Mouse (Mus musculus): Measurements from ENCODE around the gene Mpl.
A peak's percentile ranks its signal among the peaks of the same experiment; 100 is the strongest.

Mpl gene

DNA sequence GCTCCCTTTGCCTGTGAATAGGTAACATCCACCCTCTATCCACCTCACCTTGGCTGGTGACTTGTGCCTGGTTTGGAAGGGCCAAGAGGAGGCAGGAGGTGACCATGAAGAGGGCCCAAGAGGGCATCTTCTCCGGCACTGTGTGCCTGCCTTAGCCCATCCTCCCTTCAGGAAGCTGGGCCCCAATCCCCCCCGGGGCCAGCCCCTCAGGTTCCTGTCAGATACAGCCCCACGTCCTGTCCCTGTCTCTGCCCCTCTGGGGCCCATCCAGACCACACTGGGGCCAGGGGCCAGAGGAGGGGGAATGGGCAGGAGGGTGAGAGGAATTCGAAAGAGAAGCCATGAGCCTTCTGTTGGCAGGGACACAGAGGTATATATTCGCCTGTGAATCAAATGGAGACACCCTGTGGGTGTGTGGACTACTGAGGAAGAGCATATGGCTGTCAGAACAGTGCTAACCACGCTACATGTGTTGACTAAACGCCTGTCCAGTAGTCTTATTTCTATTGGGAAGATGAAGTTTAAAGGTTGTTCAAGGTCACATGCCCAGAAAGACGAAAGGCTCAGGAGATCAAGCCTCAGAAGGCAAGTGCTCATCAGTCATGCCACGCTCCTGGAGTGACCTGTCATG is at the start of gene Mpl:
TSS of gene Mpl (minus strand) at position 169 of the 631 bp plus-strand sequence.
- DNase-seq (ENCODE audit: low read depth, low spot score), result no peak

DNA sequence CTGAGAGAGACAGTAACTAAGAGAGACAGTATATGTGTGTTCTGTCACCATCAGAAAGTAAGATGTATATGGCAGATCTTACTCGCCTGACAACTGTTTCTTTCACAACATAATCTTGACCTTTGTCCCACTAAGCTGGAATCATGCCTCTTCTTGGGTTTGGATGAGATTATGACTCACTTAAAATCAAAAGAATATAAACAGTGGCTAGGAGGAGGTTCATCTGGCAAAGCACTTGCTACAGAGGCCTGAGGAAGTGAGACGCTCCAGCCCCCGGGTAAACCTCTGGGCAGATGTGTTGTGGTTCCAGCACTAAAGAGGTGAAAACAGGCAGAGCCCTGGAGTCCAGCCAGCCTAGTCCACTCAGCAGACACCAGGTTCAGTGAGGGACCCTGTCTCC is 48.2 kb upstream of the Mpl start:
- no peak for DNase-seq (ENCODE audit: low read depth, low spot score)

DNA sequence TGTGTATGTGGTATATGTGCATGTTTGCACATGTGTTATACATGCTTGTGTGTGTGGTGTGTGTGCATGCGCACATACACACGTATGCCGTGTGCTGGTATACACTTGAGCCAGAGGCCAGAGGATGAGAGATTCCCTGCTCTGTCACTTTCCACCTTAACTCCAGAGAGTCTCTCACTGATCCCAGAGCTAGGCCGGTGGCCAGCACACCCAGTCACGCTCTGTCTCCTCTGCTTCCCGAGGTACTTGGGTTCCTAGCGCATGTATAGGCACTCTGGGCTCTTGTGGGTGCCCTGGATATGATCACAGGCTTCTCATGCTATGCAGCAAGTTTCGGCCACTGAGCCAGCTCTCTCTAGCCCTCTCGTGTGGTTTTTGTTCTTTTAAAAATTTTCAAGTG is 43.5 kb upstream of the Mpl start:
- DNase-seq (ENCODE audit: low read depth, low spot score), result no peak

DNA sequence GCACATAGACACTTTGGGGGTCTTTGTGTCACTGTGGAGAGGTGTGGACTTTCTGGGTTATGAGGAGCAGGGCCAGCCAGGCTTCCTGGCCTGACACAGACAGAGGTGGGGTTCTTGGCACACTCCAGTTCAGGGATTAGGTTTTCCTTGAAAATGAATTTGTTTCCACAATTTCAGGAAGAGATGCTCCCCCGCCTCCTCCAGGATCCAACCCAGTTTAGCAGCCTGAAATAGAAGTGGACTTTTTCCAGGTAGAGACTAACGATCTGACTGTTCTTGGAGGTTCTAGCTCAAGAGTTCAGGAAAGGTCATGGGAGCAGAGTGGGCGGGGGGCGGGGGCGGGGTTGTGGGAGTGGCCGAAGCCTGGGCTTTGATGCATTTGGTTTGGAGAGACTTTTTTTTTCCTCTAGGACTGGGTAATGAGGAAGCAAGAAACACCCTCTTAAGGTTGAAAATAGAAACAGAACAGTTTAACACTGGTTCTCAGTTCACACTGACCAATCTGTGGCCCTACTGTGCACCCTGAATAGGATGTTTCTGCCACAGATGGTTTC is 42.9 kb upstream of the Mpl start:
- no peak for DNase-seq (ENCODE audit: low read depth, low spot score)

DNA sequence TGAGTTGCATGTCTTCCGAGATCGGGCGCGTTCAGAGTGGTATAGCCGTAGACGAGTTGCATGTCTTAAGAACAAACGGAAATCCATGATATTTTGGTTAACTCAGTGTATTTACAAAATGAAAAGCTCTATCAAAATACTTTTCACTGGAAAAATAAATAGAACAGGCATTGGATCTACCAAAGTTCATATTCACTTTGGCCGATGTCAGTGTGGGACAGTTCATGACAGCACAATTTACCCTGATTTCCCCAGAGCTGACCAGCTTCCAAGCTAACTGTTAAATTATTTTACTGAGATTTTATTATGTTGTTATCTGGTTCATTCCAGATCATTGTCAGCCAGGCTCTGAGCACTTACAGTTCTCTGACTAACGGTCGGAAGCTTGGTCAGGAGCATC is 33.1 kb upstream of the Mpl start:
- no peak for DNase-seq (ENCODE audit: low read depth, low spot score)

DNA sequence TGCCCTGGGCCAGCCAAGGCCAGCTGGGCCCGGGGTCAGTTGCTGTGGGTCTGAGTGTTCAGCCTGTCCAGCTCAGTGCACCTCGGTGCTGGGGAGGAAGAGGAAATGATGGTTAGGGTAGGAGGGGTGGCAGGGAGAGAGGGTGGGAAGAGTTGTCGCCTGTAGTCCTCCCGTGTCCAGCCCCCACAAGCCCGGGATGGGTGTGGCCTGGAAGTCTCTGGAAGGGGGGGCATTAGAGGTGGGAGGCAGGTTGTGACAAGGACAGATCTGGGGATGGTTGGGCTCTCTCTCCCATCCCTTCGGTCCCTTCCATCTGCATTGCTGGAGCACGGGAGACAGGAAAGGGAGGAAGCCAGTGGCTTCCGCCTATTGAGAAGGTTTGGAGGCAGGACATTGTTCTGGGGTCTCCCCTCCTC is 32.4 kb upstream of the Mpl start, which contains the start of gene Tie1:
TSS of gene Tie1 (minus strand) at position 345 of the 416 bp plus-strand sequence.
- DNase-seq (ENCODE audit: low read depth, low spot score), result no peak

DNA sequence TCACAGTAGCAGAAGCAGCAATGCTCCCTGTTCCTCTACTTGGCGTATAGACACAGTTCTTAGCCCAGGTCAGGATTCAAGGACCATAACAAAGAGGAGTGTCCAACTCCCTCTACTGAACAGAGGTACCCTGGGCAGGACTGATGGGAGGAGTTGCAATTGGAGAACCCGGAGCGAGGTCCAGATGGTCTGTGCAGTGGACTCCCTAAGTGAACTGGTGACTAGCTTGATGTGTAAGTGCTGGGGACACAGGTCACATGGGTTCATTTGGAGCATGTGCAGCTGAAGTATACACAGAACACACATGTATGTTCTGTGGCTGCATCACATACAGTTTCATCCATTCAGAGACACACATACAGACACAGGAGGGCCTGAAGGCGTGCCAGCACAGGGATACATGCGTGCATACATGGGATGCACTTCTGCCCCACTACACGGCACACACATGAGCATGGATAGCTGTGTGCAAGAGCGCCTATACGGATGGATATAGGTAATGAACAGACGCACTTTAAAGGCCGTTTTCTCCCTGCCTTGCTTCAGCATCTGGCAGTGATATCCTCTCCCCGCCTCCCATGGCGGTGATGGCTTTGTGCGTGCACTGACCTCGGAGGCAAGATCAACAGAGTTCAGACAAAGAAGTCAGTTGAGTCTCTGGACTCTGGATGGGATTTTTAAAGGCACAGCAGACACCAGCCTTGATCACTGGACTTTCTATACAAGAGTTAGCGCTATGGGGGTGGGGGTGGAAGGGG is 19.6 kb upstream of the Mpl start:
- DNase-seq (ENCODE audit: low read depth, low spot score), result no peak

DNA sequence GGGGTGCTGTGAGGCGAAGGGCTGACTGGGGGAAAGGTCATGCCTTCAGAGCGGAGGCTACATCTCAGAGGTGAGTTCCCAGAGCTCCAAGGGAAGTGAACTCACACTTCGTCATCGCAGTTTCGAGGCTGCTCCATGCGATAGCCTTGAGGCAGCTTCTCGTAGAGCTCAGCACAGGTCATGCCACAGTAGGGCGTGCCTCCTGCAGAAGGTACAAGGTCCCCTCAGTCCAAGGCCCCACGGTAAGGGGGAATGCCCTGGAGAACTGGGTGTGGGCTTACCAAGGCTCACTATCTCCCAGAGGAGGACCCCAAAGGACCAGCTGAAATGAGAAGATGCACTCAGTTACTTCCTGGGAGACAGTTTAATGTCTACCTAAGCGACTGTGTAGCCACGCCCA is 15.4 kb upstream of the Mpl start:
- DNase-seq (ENCODE audit: low read depth, low spot score), result no peak

DNA sequence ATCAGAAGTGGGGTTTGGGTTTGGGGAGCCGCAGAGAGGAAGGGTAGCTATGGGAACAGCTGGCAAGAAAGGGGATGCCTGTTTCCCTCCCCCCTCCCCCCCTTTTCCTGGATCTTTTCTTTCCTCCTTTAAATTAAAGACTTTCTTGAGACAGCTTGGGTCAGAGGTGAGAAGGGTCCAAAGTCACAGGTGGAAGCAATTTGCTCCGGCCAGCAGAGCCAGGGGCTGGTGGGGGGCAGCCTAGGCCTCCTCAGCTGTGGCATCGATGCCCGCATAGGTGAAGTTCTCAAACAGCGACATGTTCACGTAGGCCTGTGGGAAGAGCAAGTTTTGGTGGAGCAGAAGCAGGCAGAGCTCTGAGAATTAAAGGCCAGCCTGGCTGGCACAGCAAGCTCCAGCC is 14.0 kb upstream of the Mpl start:
- DNase-seq (ENCODE audit: low read depth, low spot score), result no peak

DNA sequence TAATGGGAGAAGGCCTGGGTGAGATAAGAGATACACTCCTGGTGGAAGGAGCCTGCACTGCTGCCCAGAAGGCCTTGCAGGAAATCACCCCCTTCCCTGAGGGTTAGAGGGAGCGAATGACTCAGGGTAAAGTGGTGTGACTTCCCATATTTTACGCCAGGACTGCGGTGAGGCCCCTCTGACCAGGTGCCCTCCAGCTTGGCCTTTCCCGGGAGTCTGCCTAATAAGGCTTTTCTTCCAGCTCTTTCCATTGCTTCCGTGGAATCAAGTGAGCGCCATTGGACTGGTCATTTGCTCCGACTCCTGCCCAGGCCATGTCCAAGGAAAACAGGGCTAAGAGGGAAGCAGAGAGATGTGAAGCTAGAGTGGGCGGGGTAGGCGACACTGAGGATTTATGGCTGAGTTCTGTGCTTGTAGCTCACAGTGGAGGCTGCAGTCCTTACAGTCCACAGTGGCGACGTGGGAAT is 8.4 kb upstream of the Mpl start:
- DNase-seq (ENCODE audit: low read depth, low spot score), result no peak

DNA sequence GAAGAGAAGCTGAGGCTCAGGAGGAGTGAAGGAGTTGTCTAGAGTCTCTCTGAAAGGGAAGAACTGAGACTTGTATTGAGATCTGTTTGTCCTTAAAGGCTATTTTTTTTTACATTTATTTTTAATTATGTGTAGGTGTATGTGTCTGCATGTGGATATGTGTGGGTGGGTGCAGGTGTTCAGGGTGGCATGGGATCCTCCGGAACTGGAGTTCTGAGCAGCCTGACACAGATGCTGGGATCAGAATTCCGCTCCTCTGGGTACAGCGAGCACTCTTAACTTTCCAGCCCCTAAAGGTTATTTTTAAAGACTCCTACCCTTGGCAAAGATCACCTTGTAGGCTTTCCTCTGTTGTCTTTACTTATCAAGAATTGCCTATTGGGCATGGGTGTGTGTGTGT is 7.6 kb upstream of the Mpl start:
- no peak for DNase-seq (ENCODE audit: low read depth, low spot score)

DNA sequence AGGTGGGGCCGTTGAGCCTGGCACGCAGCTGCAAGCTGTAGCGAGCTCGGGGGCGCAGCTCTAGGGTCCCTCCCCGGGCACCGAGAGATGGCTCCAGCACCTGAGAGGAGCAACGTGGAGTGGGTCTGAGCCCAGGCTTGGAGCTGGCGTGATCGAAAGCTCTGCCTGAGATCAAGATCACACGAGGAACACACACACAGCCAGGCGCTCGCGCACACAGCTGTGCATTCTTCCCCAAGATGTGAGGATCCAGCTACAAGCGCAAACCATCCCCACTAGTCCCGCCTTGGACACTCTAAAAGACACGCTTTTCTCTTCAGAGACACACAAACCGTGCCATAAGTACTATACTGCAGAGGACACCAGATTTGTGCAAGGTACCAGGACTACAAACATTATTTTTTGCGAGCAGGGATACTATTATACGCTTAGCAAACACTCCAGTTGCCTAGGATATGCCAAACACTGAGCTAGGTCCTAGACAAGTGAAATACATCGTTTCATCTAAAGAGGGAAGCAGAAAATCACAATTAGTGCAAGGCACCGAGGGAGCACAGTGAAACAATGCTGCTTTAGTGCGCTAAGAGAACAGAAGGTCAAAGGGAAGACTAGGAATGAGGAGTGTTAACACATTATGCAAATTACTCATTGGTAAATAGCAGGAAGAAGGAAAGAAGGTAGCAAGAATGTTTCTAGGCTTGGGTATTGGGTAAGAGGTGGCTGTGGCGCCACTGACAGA is 10.7 kb downstream of the Mpl start:
- no peak for DNase-seq (ENCODE audit: low read depth, low spot score)

DNA sequence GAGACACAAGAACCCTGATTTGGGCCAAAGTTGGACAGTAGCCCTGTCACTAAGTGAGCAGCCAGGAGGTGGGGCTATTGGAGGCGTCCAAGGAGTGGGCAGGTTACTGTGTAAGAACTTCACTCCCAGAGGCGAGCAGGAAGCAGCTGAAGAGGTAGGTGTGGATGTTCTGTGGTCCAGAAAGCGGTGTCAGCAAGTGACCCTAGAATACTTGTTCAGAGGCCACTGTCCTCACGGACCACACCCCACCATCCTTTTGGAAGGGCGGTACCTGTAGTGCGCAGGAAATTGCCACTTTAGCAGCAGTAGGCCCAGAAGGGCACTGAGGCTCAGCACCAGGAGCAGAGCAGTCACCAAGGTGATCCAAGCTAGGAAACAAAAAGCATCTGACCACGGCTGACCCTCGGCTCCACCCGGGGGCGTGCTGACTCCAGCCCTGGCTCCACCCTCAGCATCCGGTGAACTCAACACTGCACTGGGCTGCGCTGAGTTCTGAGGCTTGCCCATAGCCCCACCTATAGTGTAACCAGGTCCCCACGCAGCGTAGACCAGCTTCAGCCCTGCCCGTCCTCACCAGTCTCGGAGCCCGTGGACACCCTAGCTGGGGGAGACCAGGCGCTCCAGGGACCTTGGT is 11.4 kb downstream of the Mpl start:
- DNase-seq (ENCODE audit: low read depth, low spot score), result no peak

DNA sequence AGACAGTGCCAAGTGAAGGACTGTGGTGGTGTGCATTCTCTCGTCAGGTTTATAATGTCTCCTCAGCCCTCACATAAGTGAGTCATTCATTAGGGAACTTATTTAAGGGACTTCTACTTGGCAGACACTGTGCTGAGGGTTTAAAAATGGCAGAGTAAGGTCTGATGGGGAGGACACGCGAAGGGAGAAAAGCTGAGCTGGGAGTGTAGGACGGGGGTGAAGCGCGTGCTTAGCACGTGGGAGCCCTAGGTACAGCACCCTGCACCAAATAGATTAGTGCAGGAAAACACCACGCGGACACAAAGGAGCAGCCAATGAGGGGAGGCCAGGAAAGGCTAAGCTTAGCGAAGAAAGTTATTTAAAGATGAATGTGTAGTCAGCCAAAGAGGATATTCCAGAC is 12.2 kb downstream of the Mpl start:
- DNase-seq (ENCODE audit: low read depth, low spot score), result no peak

DNA sequence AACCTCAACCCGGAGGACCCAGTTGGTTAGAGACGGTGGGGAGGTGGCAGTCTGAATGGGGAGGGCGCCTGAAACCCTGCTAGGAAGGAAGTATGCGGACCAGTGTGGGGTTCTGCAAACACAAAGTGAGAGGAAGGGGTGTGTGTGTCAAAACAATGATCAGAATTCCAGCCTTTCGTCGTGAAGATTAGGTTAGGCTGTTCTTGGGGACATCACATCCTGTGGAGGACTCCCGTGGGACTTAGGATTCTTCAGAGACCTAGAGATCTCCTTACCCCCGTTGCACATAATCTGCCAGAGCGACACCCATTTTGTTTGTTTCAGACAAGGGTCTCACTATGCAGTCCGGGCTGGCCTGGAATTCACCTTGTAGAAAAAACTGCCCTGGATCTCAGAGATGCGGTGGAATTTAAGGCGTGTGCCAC is 19.5 kb downstream of the Mpl start:
- no peak for DNase-seq (ENCODE audit: low read depth, low spot score)

DNA sequence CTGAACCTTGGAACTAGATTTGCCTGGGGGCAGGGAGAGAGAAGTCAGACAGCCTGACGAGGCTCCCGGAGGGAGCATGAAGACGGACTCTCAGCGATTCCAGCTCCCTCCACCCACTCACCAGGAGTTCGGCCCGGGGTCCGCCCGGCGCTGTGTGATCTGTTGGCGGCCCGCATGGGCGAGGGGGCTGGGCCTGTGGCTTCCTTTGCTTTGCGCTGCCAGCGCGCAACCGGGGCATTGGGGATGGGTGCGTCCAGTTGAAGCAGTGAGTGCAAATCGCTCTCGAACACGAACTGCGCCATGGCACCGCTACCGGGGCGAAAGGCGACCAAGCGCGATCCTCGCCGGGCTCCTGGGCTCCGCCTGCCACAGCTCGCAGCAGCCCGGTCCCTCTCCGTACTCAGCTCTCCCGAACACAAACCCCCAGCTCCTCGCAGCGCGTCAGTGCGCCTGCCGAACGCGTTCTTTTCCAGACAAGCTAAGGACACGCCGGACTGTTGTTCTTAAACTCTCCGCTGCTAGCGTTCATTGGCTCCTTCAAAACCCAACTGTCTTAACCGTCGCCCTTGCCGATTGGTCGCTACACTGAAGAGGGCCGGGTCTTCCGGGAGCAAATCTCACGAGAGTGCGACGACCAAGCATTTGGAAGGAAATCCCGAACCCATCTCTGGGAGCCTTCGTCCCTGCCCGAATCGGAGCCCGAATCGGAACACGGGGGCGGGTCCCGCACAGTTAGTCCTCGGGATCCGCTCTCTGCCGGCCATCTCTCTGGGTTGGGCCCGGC is 20.3 kb downstream of the Mpl start, which contains the start of gene Cdc20:
TSS of gene Cdc20 (minus strand) at position 533 of the 784 bp plus-strand sequence.
- DNase-seq (ENCODE audit: low read depth, low spot score), result peak; percentile 59

DNA sequence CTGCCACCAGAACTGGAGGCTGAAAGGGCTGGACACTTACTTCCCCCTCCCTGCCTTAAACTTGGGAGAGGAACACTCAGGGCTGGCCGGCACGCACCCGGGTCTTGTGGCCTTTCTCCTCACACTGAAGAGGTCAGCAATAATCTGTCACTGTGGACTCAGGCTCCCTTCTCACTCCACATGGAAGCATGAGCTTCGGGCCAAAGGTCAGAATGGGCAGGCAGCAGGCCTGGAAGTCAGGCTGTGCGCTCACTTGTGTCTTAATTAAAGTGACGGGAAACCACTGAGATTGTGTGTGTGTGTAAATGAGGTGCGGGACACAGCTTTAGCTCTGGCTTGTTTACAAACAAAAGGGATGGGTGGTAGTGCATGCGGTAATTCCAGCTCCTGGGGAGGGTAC is 25.0 kb downstream of the Mpl start:
- DNase-seq (ENCODE audit: low read depth, low spot score), result no peak

DNA sequence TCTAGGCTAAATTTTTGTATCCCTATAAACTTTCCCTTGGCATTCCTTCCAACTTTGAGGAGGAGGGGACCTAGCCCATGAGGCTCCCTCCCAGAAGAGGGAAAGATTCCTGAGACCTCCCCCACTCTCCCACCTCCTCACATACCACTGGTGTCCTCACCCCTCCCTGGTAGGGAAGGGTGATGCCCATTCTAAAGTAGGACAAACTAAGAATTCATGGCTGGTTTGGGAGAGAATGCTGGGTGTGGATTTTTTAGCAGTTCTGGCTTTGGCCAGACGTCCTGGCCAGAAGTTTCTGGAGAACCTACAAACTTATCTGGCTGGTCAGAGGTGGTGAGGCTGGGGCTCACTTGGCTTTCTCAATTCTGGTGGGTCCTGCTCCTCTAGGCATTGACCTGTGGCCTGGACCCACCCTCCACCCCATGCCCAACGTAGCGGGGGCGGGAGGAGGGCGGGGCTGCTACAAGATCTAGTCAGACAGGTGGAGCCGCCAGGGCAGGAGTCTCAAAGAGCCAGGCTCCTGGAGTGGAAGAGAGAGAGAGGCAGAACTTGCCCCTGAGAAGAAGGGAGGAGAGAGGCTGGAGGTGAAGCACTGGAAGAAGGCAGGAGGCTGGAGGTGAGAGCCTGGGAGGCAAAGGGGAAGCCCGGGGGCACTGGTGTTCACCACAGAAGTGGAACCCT is 28.0 kb downstream of the Mpl start:
- no peak for DNase-seq (ENCODE audit: low read depth, low spot score)

DNA sequence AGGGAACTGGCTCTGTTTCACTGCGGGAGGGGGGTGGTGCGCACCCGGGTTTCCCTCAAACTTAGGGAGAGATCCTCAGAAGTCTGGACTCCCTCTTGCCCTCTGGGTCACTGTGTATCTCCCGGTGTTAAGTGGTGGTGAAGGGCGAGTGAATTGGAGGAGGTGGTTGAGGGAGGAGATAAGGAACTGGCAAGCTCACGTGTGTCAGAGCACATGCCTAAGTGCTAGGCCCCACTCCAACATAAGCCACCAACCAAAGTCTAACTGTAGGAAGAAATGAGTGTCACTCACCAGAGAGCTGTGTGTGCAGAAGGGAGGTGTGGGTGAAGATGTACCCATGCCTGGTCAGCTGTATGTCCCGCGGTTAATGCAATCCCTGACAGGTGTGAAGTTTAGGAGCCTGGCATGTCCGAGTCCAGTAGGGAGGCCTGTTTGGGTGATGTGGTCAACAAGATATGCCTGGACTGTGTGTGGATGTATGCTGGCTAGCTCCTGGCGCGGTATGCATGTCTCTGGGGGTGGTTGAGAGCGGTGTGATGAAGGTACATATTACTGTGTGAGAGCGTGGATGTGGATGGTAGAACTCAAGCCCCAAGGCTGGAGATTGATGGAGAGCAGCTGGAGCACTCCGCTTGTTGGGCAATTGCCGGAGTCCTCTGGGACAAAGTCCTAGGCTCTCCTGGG is 28.6 kb downstream of the Mpl start:
- DNase-seq (ENCODE audit: low read depth, low spot score), result no peak

Measured in retina, adult 2 months (tissue).